Mouse (Mus musculus) lung, postnatal 0 days (tissue): ENCODE measurements around the gene Dgki. TPM values are rescaled to one million over a fixed set of nuclear protein-coding genes. Genes with fewer than 3 reads are reported as not detected.

Experiments
- ATAC-seq: fragments of 200-750 bp; cut with Nextera tagmentation; 2 replicates; pipeline ENCODE4 v1.8.0; 2017; ENCODE audit warnings: moderate library complexity
- DNase-seq: peaks from one replicate; pipeline ENCODE4 v3.0.0-alpha.2; 2016; ENCODE audit warnings: low spot score
- H3K27ac ChIP-seq: fragments of 300-500 bp; sonication (generic); 2 replicates; pipeline ENCODE4 v1.5.1; 2014; ENCODE audit warnings: antibody characterized with exemption, mild to moderate bottlenecking, low read length, mixed read lengths
- H3K27me3 ChIP-seq: fragments of 300-500 bp; sonication (generic); replicated peaks from 2 replicates; pipeline ENCODE4 v1.6.1; 2014; ENCODE audit warnings: low read length, mixed read lengths; ENCODE audit not compliant: insufficient read depth
- H3K36me3 ChIP-seq: fragments of 300-500 bp; sonication (generic); 2 replicates; pipeline ENCODE4 v1.6.1; 2014; ENCODE audit warnings: low read length, mixed read lengths; ENCODE audit not compliant: insufficient read depth
- H3K4me1 ChIP-seq: fragments of 300-500 bp; sonication (generic); 2 replicates; pipeline ENCODE4 v1.6.1; 2014; ENCODE audit warnings: antibody characterized with exemption, low read depth, low read length, mixed read lengths; ENCODE audit not compliant: insufficient read depth
- H3K4me2 ChIP-seq: fragments of 300-500 bp; sonication (generic); replicated peaks from 2 replicates; pipeline ENCODE4 v1.6.1; 2014; ENCODE audit warnings: low read depth, mild to moderate bottlenecking, low read length, moderate library complexity, mixed read lengths
- H3K4me3 ChIP-seq: fragments of 300-500 bp; sonication (generic); 2 replicates; pipeline ENCODE4 v1.5.1; 2014; ENCODE audit warnings: low read depth, low read length
- H3K9ac ChIP-seq: fragments of 300-500 bp; sonication (generic); replicated peaks from 2 replicates; pipeline ENCODE4 v1.6.1; 2014; ENCODE audit warnings: low read depth, mild to moderate bottlenecking
- H3K9me3 ChIP-seq: fragments of 300-500 bp; sonication (generic); 2 replicates; pipeline ENCODE4 v1.6.1; 2016; ENCODE audit warnings: low read length, mixed read lengths
- CTCF ChIP-seq: IDR thresholded peaks from 2 replicates; pipeline ENCODE4 v1.5.1; 2016; ENCODE audit warnings: antibody characterized with exemption, mild to moderate bottlenecking
- EP300 ChIP-seq: IDR thresholded peaks from 2 replicates; pipeline ENCODE4 v1.6.1; 2016; ENCODE audit warnings: antibody characterized with exemption, mild to moderate bottlenecking, control low read depth
- WGBS: fragments of 180-500 bp; shearing (Covaris S2); extraction: QIAGEN DNeasy Blood & Tissue Kit; methylation state at CpG from one replicate; pipeline ENCODE4 v1.1.7; 2014; 5-methylcytosine and 5-hydroxymethylcytosine counted together
- polyA plus RNA-seq: library from polyadenylated mRNA; unstranded; fragments of >200 nt; fragmentation: Nextera tagmentation; extraction: Ambion mirVana; gene quantifications from 2 replicates; pipeline ENCODE4 v1.2.1, GENCODE M21; 2015

Gene Dgki
- polyA plus RNA-seq, 1 experiment from 2014 or later = 0.45 TPM

GRCm38 (mm10) chr6:37300492-37300891 lies 508 bp upstream of the Dgki start:
- DNase-seq = no peak
- 13% methylated on average over 13 of the region's 13 CpGs for WGBS
- Histone ChIP-seq H3K27ac (no peak overlapping the region), H3K36me3 (no peaks in the 10 kb centered on the region), H3K4me3 (peak overlapping the region; percentile 52; the same call in 1 of the 2 replicates), H3K9me3 (no peaks in the 10 kb centered on the region), H3K9ac (no peak overlapping the region), H3K4me2 (no peak overlapping the region; the same call in 1 of the 2 replicates), H3K4me1 (peaks cover 2% of the 10 kb centered on the region; the same call in 1 of the 2 replicates), H3K27me3 (peaks cover 25% of the 10 kb centered on the region)
- ATAC-seq = no peak
- no peak for TF ChIP-seq CTCF
- no peak for TF ChIP-seq EP300

GRCm38 (mm10) chr6:37298982-37299381 lies 1.0 kb downstream of the Dgki start:
- H3K9me3 ChIP-seq = no peaks in the 10 kb centered on the region
- H3K27ac ChIP-seq = no peak overlapping the region
- no peaks in the 10 kb centered on the region for H3K36me3 ChIP-seq
- H3K9ac ChIP-seq = no peak overlapping the region
- H3K27me3 ChIP-seq = peaks cover 25% of the 10 kb centered on the region
- DNase-seq (no peak), ATAC-seq (no peak)
- peak overlapping the region; percentile 89; the same call in 1 of the 2 replicates for H3K4me2 ChIP-seq
- H3K4me3 ChIP-seq = peak overlapping the region; percentile 52
- no peak for TF ChIP-seq CTCF
- no peak for TF ChIP-seq EP300
- 26% methylated on average over 4 of the region's 4 CpGs for WGBS
- H3K4me1 ChIP-seq = peaks cover 2% of the 10 kb centered on the region; the same call in 1 of the 2 replicates

GRCm38 (mm10) chr6:37297744-37298482 lies 2.1 kb downstream of the Dgki start:
- Histone ChIP-seq H3K4me3 (no peak overlapping the region), H3K9me3 (no peaks in the 10 kb centered on the region), H3K27ac (no peak overlapping the region), H3K4me1 (peaks cover 2% of the 10 kb centered on the region; the same call in 1 of the 2 replicates), H3K4me2 (no peak overlapping the region), H3K9ac (no peak overlapping the region), H3K36me3 (no peaks in the 10 kb centered on the region), H3K27me3 (peaks cover 25% of the 10 kb centered on the region)
- 50% methylated on average over 8 of the region's 8 CpGs for WGBS
- TF ChIP-seq CTCF (no peak), EP300 (no peak)
- ATAC-seq = no peak
- no peak for DNase-seq

GRCm38 (mm10) chr6:37292068-37292467 lies 7.9 kb downstream of the Dgki start:
- no peak for TF ChIP-seq EP300
- no peak for TF ChIP-seq CTCF
- no peaks in the 10 kb centered on the region for H3K27me3 ChIP-seq
- H3K36me3 ChIP-seq = no peaks in the 10 kb centered on the region
- no peak for DNase-seq
- no peak for ATAC-seq
- H3K9me3 ChIP-seq = no peaks in the 10 kb centered on the region
- H3K4me2 ChIP-seq = no peak overlapping the region
- H3K4me1 ChIP-seq = no peaks in the 10 kb centered on the region
- no peak overlapping the region for H3K9ac ChIP-seq
- no peak overlapping the region for H3K4me3 ChIP-seq
- no peak overlapping the region for H3K27ac ChIP-seq
- WGBS = 65% methylated on average over 2 of the region's 2 CpGs

- DNase-seq (no peak), ATAC-seq (no peak)
- WGBS = 95% methylated on average over 1 of the region's 1 CpGs
- Histone ChIP-seq H3K9ac (no peak overlapping the region), H3K4me2 (no peak overlapping the region), H3K36me3 (no peaks in the 10 kb centered on the region), H3K4me3 (no peak overlapping the region), H3K27ac (no peak overlapping the region), H3K27me3 (no peaks in the 10 kb centered on the region), H3K4me1 (no peaks in the 10 kb centered on the region), H3K9me3 (no peaks in the 10 kb centered on the region)
- no peak for TF ChIP-seq EP300
- no peak for TF ChIP-seq CTCF
These were observed 8.8 kb downstream of the Dgki start for GRCm38 (mm10) chr6:37291171-37291570.

- no peaks in the 10 kb centered on the region for H3K4me1 ChIP-seq
- no peak overlapping the region for H3K4me3 ChIP-seq
- 98% methylated on average over 3 of the region's 3 CpGs for WGBS
- H3K27ac ChIP-seq = no peak overlapping the region
- H3K27me3 ChIP-seq = no peaks in the 10 kb centered on the region
- no peak for ATAC-seq
- no peaks in the 10 kb centered on the region for H3K36me3 ChIP-seq
- DNase-seq = no peak
- TF ChIP-seq CTCF (no peak), EP300 (no peak)
- no peaks in the 10 kb centered on the region for H3K9me3 ChIP-seq
- H3K4me2 ChIP-seq = no peak overlapping the region
- no peak overlapping the region for H3K9ac ChIP-seq
These were observed 9.3 kb downstream of the Dgki start for GRCm38 (mm10) chr6:37290691-37291090.
